Mouse (Mus musculus): ENCODE measurements at regions not wholly inside any gene's neighbourhood (a gene's known extent, or its start where the extent isn't known, plus 50 kb on each side); places are given as distances from the start of the nearest gene placed in this dataset.
"Not testable (repeated sequence)": the region's sequence is repeated elsewhere in the genome, so short reads cannot be mapped to it uniquely, and the experiment has no call there.

DNA sequence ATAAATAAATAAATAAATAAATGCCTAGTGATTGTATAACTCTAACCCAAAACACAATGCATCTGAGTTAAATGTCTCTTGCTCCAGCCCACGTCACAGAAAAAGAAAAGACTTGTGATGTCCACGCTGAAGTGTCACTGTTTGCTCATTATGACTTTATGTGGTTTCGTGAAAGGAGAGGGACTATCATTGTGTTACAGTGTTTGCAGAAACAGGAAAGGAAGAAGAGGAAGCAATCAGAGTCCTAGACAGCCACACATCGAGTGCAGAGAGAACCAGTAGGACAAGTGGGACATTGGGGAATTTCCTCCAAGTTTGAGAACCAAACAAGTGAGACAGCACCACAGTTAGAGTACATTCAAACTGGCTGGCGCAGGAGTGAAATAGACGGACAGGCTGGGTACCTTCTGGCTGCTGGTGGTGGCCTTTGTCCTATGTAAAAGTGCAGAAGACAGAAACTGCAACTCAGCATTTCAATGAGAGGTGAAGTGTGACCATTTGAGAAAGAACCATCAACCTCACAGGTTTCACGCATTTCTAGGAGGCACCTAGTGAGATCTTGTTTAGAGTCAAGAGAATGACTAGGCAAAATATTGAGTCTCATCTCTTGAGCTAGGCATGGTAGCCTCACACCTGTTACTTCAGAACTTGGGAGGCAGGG is 59.6 kb downstream of the Fasl start:
- TF ChIP-seq POLR2A (IDR thresholded peaks at IDR 0.05; ENCODE audit: borderline replicate concordance, low read depth, low read length) (no peak), CTCF (IDR thresholded peaks at IDR 0.05; ENCODE audit: low read depth, low read length) (no peak)
- Histone ChIP-seq H3K27ac (ENCODE audit: insufficient read depth, low read depth, low read length) (no peak overlapping the region), H3K4me1 (ENCODE audit: control insufficient read depth, insufficient read depth, low read length) (peaks cover 2% of the 10 kb centered on the region), H3K4me3 (ENCODE audit: insufficient read depth, low read length) (no peak overlapping the region)

- not testable (repeated sequence) for H3K4me1 ChIP-seq (ENCODE audit: control insufficient read depth, insufficient read depth, low read length); H3K4me3 ChIP-seq (ENCODE audit: insufficient read depth, low read length); H3K27ac ChIP-seq (ENCODE audit: insufficient read depth, low read depth, low read length)
Measured at GRCm38 (mm10) chr1:161727357-161727756, 60.9 kb downstream of the Fasl start.

DNA sequence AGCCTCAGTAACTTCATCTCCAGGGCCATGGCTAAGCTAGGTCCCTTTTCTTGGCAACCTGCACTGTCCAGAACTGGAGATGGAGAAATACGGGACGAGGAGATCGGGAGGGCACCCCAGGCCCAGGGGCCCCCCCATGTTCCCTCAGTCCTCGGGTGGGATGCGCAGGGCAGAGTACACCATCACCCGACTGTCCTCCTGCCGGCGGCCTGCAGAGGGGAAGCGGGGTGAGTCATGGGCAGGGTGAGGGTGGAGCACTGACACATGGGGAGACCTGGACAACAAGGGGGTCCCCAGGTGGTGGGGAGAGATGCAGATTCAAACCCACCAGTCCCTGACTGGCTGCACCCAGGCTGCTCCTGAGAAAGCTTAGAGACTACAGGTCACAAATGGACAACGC is 62.2 kb downstream of the Fasl start:
- not testable (repeated sequence) for H3K27ac ChIP-seq (ENCODE audit: insufficient read depth, low read depth, low read length); H3K4me3 ChIP-seq (ENCODE audit: insufficient read depth, low read length); H3K4me1 ChIP-seq (ENCODE audit: control insufficient read depth, insufficient read depth, low read length)

GRCm38 (mm10) chr1:161719876-161720275 is 68.4 kb downstream of the Fasl start:
- Histone ChIP-seq H3K4me1 (ENCODE audit: control insufficient read depth, insufficient read depth, low read length) (no peaks in the 10 kb centered on the region), H3K27ac (ENCODE audit: insufficient read depth, low read depth, low read length) (no peak overlapping the region), H3K4me3 (ENCODE audit: insufficient read depth, low read length) (no peak overlapping the region)
- TF ChIP-seq POLR2A (IDR thresholded peaks at IDR 0.05; ENCODE audit: borderline replicate concordance, low read depth, low read length) (no peak), CTCF (IDR thresholded peaks at IDR 0.05; ENCODE audit: low read depth, low read length) (no peak)

DNA sequence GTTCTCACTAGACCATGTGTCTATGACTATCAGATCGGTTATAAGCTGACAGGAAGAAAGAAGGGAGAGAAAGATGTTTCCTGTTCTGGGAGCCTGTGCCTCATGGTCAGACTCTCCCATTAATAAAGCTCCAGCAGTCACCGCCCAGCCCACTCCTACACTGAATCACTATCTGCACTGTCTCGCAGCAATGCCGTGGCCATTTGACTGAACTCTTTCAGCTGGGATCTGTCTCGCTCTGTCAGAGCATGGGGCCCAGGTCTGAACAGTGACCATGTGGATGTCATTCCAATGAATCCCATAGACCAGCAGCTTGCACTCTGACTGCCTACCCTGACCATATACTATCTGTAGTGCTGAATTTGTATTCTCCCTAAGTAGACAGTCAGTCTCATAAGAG is 70.0 kb downstream of the Fasl start:
- no peak overlapping the region for H3K4me3 ChIP-seq (ENCODE audit: insufficient read depth, low read length)
- TF ChIP-seq POLR2A (IDR thresholded peaks at IDR 0.05; ENCODE audit: borderline replicate concordance, low read depth, low read length), result no peak
- TF ChIP-seq CTCF (IDR thresholded peaks at IDR 0.05; ENCODE audit: low read depth, low read length), result no peak
- H3K4me1 ChIP-seq (ENCODE audit: control insufficient read depth, insufficient read depth, low read length), result no peaks in the 10 kb centered on the region
- no peak overlapping the region for H3K27ac ChIP-seq (ENCODE audit: insufficient read depth, low read depth, low read length)

DNA sequence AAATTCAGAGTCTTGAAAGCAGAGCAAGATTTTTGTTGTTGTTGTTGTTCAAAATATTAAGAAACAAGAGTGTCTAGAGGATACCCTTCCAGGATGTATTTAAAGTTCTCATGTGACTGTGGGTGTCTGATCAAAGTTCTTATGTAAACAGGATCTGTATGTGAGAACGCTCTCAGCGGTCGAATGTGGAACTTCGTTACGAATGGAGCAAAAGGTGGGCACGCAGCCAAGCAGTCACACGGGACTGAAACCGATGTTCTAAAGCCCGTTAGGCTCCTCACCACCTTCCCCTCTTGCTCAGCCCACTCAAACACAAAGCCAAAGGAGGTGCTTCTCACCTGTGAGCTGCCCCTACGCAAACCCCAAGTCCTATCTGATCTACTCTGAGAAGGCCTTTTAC is 75.4 kb downstream of the Fasl start:
- no peak overlapping the region for H3K27ac ChIP-seq (ENCODE audit: insufficient read depth, low read depth, low read length)
- TF ChIP-seq POLR2A (IDR thresholded peaks at IDR 0.05; ENCODE audit: borderline replicate concordance, low read depth, low read length) (no peak), CTCF (IDR thresholded peaks at IDR 0.05; ENCODE audit: low read depth, low read length) (no peak)
- no peak overlapping the region; the same call in 1 of the 2 replicates for H3K4me3 ChIP-seq (ENCODE audit: insufficient read depth, low read length)
- peaks cover 4% of the 10 kb centered on the region for H3K4me1 ChIP-seq (ENCODE audit: control insufficient read depth, insufficient read depth, low read length)

DNA sequence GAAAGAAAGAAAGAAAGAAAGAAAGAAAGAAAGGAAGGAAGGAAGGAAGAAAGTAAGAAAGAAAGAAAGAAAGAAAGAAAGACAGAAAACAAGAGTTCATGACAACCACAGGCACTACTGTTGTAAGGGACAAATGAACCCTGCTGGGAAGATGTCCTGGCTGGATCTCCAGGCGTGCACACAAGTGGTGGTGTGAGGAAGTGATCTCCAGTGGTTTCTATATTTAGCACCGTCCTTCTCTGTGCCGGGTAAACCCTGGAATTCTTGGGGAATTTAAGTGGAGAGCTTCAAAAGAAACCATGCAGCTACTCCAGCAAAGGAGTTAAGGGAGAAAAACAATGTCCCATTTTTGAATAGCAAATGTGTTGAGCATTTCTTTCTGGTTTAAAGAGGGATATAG is 76.0 kb downstream of the Fasl start:
- H3K4me3 ChIP-seq (ENCODE audit: insufficient read depth, low read length), result no peak overlapping the region
- no peak overlapping the region for H3K27ac ChIP-seq (ENCODE audit: insufficient read depth, low read depth, low read length)
- TF ChIP-seq POLR2A (IDR thresholded peaks at IDR 0.05; ENCODE audit: borderline replicate concordance, low read depth, low read length), result no peak
- no peak for TF ChIP-seq CTCF (IDR thresholded peaks at IDR 0.05; ENCODE audit: low read depth, low read length)
- peaks cover 4% of the 10 kb centered on the region for H3K4me1 ChIP-seq (ENCODE audit: control insufficient read depth, insufficient read depth, low read length)

GRCm38 (mm10) chr1:161707049-161707448 is 81.2 kb downstream of the Fasl start:
- no peak for TF ChIP-seq CTCF (IDR thresholded peaks at IDR 0.05; ENCODE audit: low read depth, low read length)
- TF ChIP-seq POLR2A (IDR thresholded peaks at IDR 0.05; ENCODE audit: borderline replicate concordance, low read depth, low read length), result no peak
- Histone ChIP-seq H3K27ac (ENCODE audit: insufficient read depth, low read depth, low read length) (no peak overlapping the region), H3K4me3 (ENCODE audit: insufficient read depth, low read length) (no peak overlapping the region), H3K4me1 (ENCODE audit: control insufficient read depth, insufficient read depth, low read length) (no peaks in the 10 kb centered on the region)

DNA sequence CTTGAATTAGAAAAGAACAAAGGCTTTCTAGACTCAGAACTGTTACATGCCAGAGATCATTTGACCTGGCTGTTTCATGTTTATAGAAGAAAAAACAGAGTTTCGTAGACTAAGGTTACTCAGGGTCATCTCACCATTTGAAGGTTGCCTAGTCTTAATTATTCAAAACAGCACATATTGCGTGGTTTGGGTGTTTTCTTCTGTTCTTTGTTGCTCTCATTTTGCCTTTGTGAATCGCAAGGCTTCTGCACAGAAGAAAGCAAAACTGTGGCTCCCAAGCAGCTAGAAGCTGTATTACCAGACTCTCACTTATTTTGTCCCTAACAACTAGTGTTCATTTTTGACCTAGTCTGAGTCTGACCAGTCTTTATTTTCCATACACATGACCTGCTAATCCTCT is 83.3 kb downstream of the Fasl start:
- Histone ChIP-seq H3K4me1 (ENCODE audit: control insufficient read depth, insufficient read depth, low read length) (no peaks in the 10 kb centered on the region), H3K4me3 (ENCODE audit: insufficient read depth, low read length) (no peak overlapping the region), H3K27ac (ENCODE audit: insufficient read depth, low read depth, low read length) (no peak overlapping the region)
- TF ChIP-seq POLR2A (IDR thresholded peaks at IDR 0.05; ENCODE audit: borderline replicate concordance, low read depth, low read length) (no peak), CTCF (IDR thresholded peaks at IDR 0.05; ENCODE audit: low read depth, low read length) (no peak)

DNA sequence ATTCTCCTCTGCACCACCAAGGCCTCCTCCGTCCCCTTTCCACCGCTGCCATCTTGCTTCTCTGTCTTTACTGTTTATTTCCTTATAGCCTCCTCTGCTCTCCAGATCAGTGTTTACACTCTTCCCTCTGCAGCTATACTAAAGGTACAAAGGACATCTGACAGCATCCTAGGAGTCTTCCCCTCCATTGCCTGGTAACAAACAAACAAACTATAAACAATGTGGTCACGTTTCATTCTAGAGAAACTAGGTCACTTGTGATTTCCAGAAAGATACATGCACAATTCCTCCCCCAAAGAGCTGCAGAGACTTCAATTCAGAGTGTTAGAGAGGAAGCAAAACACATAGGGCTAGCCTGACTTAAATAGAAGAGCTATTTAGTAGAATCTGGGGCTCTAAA is 83.8 kb downstream of the Fasl start:
- Histone ChIP-seq H3K4me3 (ENCODE audit: insufficient read depth, low read length) (no peak overlapping the region), H3K27ac (ENCODE audit: insufficient read depth, low read depth, low read length) (no peak overlapping the region), H3K4me1 (ENCODE audit: control insufficient read depth, insufficient read depth, low read length) (no peaks in the 10 kb centered on the region)
- no peak for TF ChIP-seq POLR2A (IDR thresholded peaks at IDR 0.05; ENCODE audit: borderline replicate concordance, low read depth, low read length)
- no peak for TF ChIP-seq CTCF (IDR thresholded peaks at IDR 0.05; ENCODE audit: low read depth, low read length)

DNA sequence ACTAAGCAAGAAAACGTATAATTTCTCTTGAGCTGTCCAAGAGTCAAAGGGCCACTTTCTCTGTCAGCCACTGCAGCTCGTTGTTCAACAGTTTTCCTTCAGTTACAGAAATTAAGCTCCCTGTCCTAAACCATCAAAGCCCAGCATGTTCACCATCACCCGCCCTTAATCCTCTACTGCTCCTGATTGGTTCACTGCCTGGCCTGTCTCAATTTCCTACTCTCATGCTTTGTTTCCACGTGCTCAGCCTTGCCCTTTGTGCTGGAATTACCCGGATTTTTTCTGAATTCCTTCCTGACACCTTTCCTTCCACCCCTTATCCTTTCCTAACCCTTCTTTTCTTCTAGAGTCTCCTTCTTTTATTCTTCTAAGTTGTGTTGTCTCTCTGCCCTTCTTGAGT is 92.4 kb downstream of the Fasl start:
- no peak overlapping the region for H3K27ac ChIP-seq (ENCODE audit: insufficient read depth, low read depth, low read length)
- H3K4me1 ChIP-seq (ENCODE audit: control insufficient read depth, insufficient read depth, low read length), result peaks cover 4% of the 10 kb centered on the region
- TF ChIP-seq POLR2A (IDR thresholded peaks at IDR 0.05; ENCODE audit: borderline replicate concordance, low read depth, low read length), result no peak
- TF ChIP-seq CTCF (IDR thresholded peaks at IDR 0.05; ENCODE audit: low read depth, low read length), result no peak
- H3K4me3 ChIP-seq (ENCODE audit: insufficient read depth, low read length), result no peak overlapping the region

Measured in bone marrow macrophage, adult 2 months (primary cell).